Mouse (Mus musculus): ENCODE results near the gene Spopl. TPM values are rescaled to one million over a fixed set of nuclear protein-coding genes. Genes with fewer than 3 reads are reported as not detected.

Gene Spopl
- polyA plus RNA-seq, 1 experiment from 2014 or later = 8.7 TPM

GRCm38 (mm10) chr2:23457452-23457851, 114.5 kb downstream of the Spopl start:
- ATAC-seq (ENCODE audit: insufficient read depth, low FRiP score, low TSS enrichment) (no peak), DNase-seq (ENCODE audit: low spot score) (no peak)
- no peaks in the 10 kb centered on the region for H3K9me3 ChIP-seq (ENCODE audit: control insufficient read depth, low read length)
- H3K4me2 ChIP-seq (ENCODE audit: low read depth) = no peak overlapping the region
- H3K27ac ChIP-seq (ENCODE audit: low read depth, low read length) = no peak overlapping the region
- no peak overlapping the region for H3K4me3 ChIP-seq (ENCODE audit: low read depth, low read length)
- H3K9ac ChIP-seq (ENCODE audit: low read length) = no peak overlapping the region
- no peaks in the 10 kb centered on the region for H3K4me1 ChIP-seq (ENCODE audit: control insufficient read depth, insufficient read depth, low read length)
- no peaks in the 10 kb centered on the region for H3K36me3 ChIP-seq (ENCODE audit: control insufficient read depth, insufficient read depth, low read length)
- no peaks in the 10 kb centered on the region for H3K27me3 ChIP-seq (ENCODE audit: control insufficient read depth, insufficient read depth, low read length)
